Mouse (Mus musculus): Measurements from ENCODE around the gene Gm28051. TPM values are rescaled to one million over a fixed set of nuclear protein-coding genes. Genes with fewer than 3 reads are reported as not detected.

The Gm28051 gene
- polyA plus RNA-seq, 1 experiment from 2014 or later = not detected

- Histone ChIP-seq H3K36me3 (ENCODE audit: control insufficient read depth, insufficient read depth, low read length) (0 out of 2 replicates have a peak, but pooled peaks cover 12% of the 10 kb centered on the region), H3K9ac (ENCODE audit: low read depth, low read length) (no peak overlapping the region), H3K4me2 (ENCODE audit: low read depth, low read length) (peak overlapping the region; percentile 74), H3K9me3 (ENCODE audit: control insufficient read depth, low read length) (no peaks in the 10 kb centered on the region), H3K4me3 (ENCODE audit: low read depth, low read length) (peak overlapping the region; percentile 64), H3K4me1 (ENCODE audit: control insufficient read depth, insufficient read depth, low read length) (peaks cover 13% of the 10 kb centered on the region), H3K27me3 (replicated peaks; ENCODE audit: control insufficient read depth, insufficient read depth, low read length) (no peaks in the 10 kb centered on the region), H3K27ac (replicated peaks; ENCODE audit: low read depth, low read length) (no peak overlapping the region)
- no peak for ATAC-seq (ENCODE audit: low read depth)
- 84% methylated on average over 7 of the region's 7 CpGs for WGBS
- DNase-seq (ENCODE audit: low spot score) = no peak
These were observed 1.3 kb downstream of the Gm28051 start for GRCm38 (mm10) chr12:102756304-102756703.

GRCm38 (mm10) chr12:102748256-102748655, 9.3 kb downstream of the Gm28051 start:
- DNase-seq (ENCODE audit: low spot score) (no peak), ATAC-seq (ENCODE audit: low read depth) (no peak)
- Histone ChIP-seq H3K4me2 (ENCODE audit: low read depth, low read length) (no peak overlapping the region), H3K9ac (ENCODE audit: low read depth, low read length) (no peak overlapping the region), H3K27me3 (replicated peaks; ENCODE audit: control insufficient read depth, insufficient read depth, low read length) (no peaks in the 10 kb centered on the region), H3K27ac (replicated peaks; ENCODE audit: low read depth, low read length) (no peak overlapping the region), H3K36me3 (ENCODE audit: control insufficient read depth, insufficient read depth, low read length) (peaks cover 11% of the 10 kb centered on the region; the same call in 1 of the 2 replicates), H3K4me1 (ENCODE audit: control insufficient read depth, insufficient read depth, low read length) (peaks cover 6% of the 10 kb centered on the region; the same call in 1 of the 2 replicates), H3K9me3 (ENCODE audit: control insufficient read depth, low read length) (no peaks in the 10 kb centered on the region), H3K4me3 (ENCODE audit: low read depth, low read length) (no peak overlapping the region)
- 77% methylated on average over 3 of the region's 3 CpGs for WGBS

- DNase-seq (ENCODE audit: low spot score) = no peak
These were observed 12.7 kb downstream of the Gm28051 start for GRCm38 (mm10) chr12:102744839-102745238.

GRCm38 (mm10) chr12:102743589-102744574, 13.7 kb downstream of the Gm28051 start, which contains the start of the genes Moap1 and Tmem251:
Gene Moap1 (minus strand): TSS chr12:102743661.
Gene Tmem251 (plus strand): TSS chr12:102743762.
- under 1% methylated on average over 18 of the region's 63 CpGs for WGBS
- ATAC-seq (ENCODE audit: low read depth) = peak; percentile 98

More at GRCm38 (mm10) chr12:102744839-102745238, 12.7 kb downstream of the Gm28051 start:
- Histone ChIP-seq H3K9ac (ENCODE audit: low read depth, low read length) (0 out of 2 replicates have a peak overlapping the region, but pooled peaks have one; percentile 90), H3K27ac (replicated peaks; ENCODE audit: low read depth, low read length) (no peak overlapping the region), H3K36me3 (ENCODE audit: control insufficient read depth, insufficient read depth, low read length) (peaks cover 5% of the 10 kb centered on the region; the same call in 1 of the 2 replicates), H3K4me2 (ENCODE audit: low read depth, low read length) (peak overlapping the region; percentile 53; the same call in 1 of the 2 replicates), H3K9me3 (ENCODE audit: control insufficient read depth, low read length) (no peaks in the 10 kb centered on the region), H3K4me1 (ENCODE audit: control insufficient read depth, insufficient read depth, low read length) (peaks cover 6% of the 10 kb centered on the region; the same call in 1 of the 2 replicates), H3K27me3 (replicated peaks; ENCODE audit: control insufficient read depth, insufficient read depth, low read length) (no peaks in the 10 kb centered on the region), H3K4me3 (ENCODE audit: low read depth, low read length) (peak overlapping the region; percentile 82)
- WGBS = 50% methylated on average over 6 of the region's 6 CpGs
- no peak for ATAC-seq (ENCODE audit: low read depth)

GRCm38 (mm10) chr12:102743036-102743588, 14.5 kb downstream of the Gm28051 start:
- H3K9me3 ChIP-seq (ENCODE audit: control insufficient read depth, low read length) = no peaks in the 10 kb centered on the region
- peak; percentile 56 for ATAC-seq (ENCODE audit: low read depth)
- H3K27me3 ChIP-seq (replicated peaks; ENCODE audit: control insufficient read depth, insufficient read depth, low read length) = no peaks in the 10 kb centered on the region

More at GRCm38 (mm10) chr12:102743589-102744574, 13.7 kb downstream of the Gm28051 start, which contains the start of the genes Moap1 and Tmem251:
- Histone ChIP-seq H3K4me3 (ENCODE audit: low read depth, low read length) (peak within 1 kb of the TSS; percentile 82), H3K4me1 (ENCODE audit: control insufficient read depth, insufficient read depth, low read length) (peaks cover 6% of the 10 kb centered on the region; the same call in 1 of the 2 replicates), H3K36me3 (ENCODE audit: control insufficient read depth, insufficient read depth, low read length) (peaks cover 5% of the 10 kb centered on the region; the same call in 1 of the 2 replicates), H3K9ac (ENCODE audit: low read depth, low read length) (peak within 1 kb of the TSS; percentile 90), H3K27me3 (replicated peaks; ENCODE audit: control insufficient read depth, insufficient read depth, low read length) (no peaks in the 10 kb centered on the region), H3K27ac (replicated peaks; ENCODE audit: low read depth, low read length) (peak within 1 kb of the TSS; percentile 90), H3K4me2 (ENCODE audit: low read depth, low read length) (peak within 1 kb of the TSS; percentile 53), H3K9me3 (ENCODE audit: control insufficient read depth, low read length) (no peaks in the 10 kb centered on the region)
- peak; percentile 94 for DNase-seq (ENCODE audit: low spot score)

GRCm38 (mm10) chr12:102742056-102742455, 15.5 kb downstream of the Gm28051 start:
- no peak overlapping the region for H3K4me2 ChIP-seq (ENCODE audit: low read depth, low read length)
- no peaks in the 10 kb centered on the region for H3K9me3 ChIP-seq (ENCODE audit: control insufficient read depth, low read length)
- no peaks in the 10 kb centered on the region for H3K27me3 ChIP-seq (replicated peaks; ENCODE audit: control insufficient read depth, insufficient read depth, low read length)
- no peak overlapping the region for H3K27ac ChIP-seq (replicated peaks; ENCODE audit: low read depth, low read length)
- H3K4me3 ChIP-seq (ENCODE audit: low read depth, low read length) = no peak overlapping the region
- no peak for ATAC-seq (ENCODE audit: low read depth)
- 0 out of 2 replicates have a peak, but pooled peaks cover 1% of the 10 kb centered on the region for H3K36me3 ChIP-seq (ENCODE audit: control insufficient read depth, insufficient read depth, low read length)
- 89% methylated on average over 7 of the region's 7 CpGs for WGBS
- DNase-seq (ENCODE audit: low spot score) = no peak
- H3K9ac ChIP-seq (ENCODE audit: low read depth, low read length) = no peak overlapping the region
- peaks cover 6% of the 10 kb centered on the region; the same call in 1 of the 2 replicates for H3K4me1 ChIP-seq (ENCODE audit: control insufficient read depth, insufficient read depth, low read length)

More at GRCm38 (mm10) chr12:102743036-102743588, 14.5 kb downstream of the Gm28051 start:
- no peak for DNase-seq (ENCODE audit: low spot score)
- Histone ChIP-seq H3K27ac (replicated peaks; ENCODE audit: low read depth, low read length) (peak overlapping the region; percentile 90), H3K36me3 (ENCODE audit: control insufficient read depth, insufficient read depth, low read length) (peaks cover 5% of the 10 kb centered on the region; the same call in 1 of the 2 replicates), H3K9ac (ENCODE audit: low read depth, low read length) (peak overlapping the region; percentile 90), H3K4me2 (ENCODE audit: low read depth, low read length) (peak overlapping the region; percentile 53), H3K4me1 (ENCODE audit: control insufficient read depth, insufficient read depth, low read length) (peaks cover 6% of the 10 kb centered on the region; the same call in 1 of the 2 replicates), H3K4me3 (ENCODE audit: low read depth, low read length) (peak overlapping the region; percentile 82)
- under 1% methylated on average over 23 of the region's 33 CpGs for WGBS

- H3K4me3 ChIP-seq (ENCODE audit: low read depth, low read length) = no peak overlapping the region
- no peaks in the 10 kb centered on the region for H3K36me3 ChIP-seq (ENCODE audit: control insufficient read depth, insufficient read depth, low read length)
- ATAC-seq (ENCODE audit: low read depth) (no peak), DNase-seq (ENCODE audit: low spot score) (no peak)
- H3K27ac ChIP-seq (replicated peaks; ENCODE audit: low read depth, low read length) = no peak overlapping the region
- peaks cover 6% of the 10 kb centered on the region; the same call in 1 of the 2 replicates for H3K4me1 ChIP-seq (ENCODE audit: control insufficient read depth, insufficient read depth, low read length)
- no peaks in the 10 kb centered on the region for H3K27me3 ChIP-seq (replicated peaks; ENCODE audit: control insufficient read depth, insufficient read depth, low read length)
- H3K4me2 ChIP-seq (ENCODE audit: low read depth, low read length) = no peak overlapping the region
- no peak overlapping the region for H3K9ac ChIP-seq (ENCODE audit: low read depth, low read length)
- 67% methylated on average over 3 of the region's 3 CpGs for WGBS
- no peaks in the 10 kb centered on the region for H3K9me3 ChIP-seq (ENCODE audit: control insufficient read depth, low read length)
These were observed 17.3 kb downstream of the Gm28051 start for GRCm38 (mm10) chr12:102740285-102740684.

- no peaks in the 10 kb centered on the region for H3K36me3 ChIP-seq (ENCODE audit: control insufficient read depth, insufficient read depth, low read length)
- DNase-seq (ENCODE audit: low spot score) = no peak
- no peak overlapping the region for H3K4me2 ChIP-seq (ENCODE audit: low read depth, low read length)
- ATAC-seq (ENCODE audit: low read depth) = no peak
- H3K27me3 ChIP-seq (replicated peaks; ENCODE audit: control insufficient read depth, insufficient read depth, low read length) = no peaks in the 10 kb centered on the region
- 76% methylated on average over 5 of the region's 5 CpGs for WGBS
- H3K9me3 ChIP-seq (ENCODE audit: control insufficient read depth, low read length) = no peaks in the 10 kb centered on the region
- no peak overlapping the region for H3K27ac ChIP-seq (replicated peaks; ENCODE audit: low read depth, low read length)
- no peak overlapping the region for H3K9ac ChIP-seq (ENCODE audit: low read depth, low read length)
- H3K4me1 ChIP-seq (ENCODE audit: control insufficient read depth, insufficient read depth, low read length) = peaks cover under 1% of the 10 kb centered on the region; the same call in 1 of the 2 replicates
- H3K4me3 ChIP-seq (ENCODE audit: low read depth, low read length) = no peak overlapping the region
These were observed 18.5 kb downstream of the Gm28051 start for GRCm38 (mm10) chr12:102739096-102739495.

Data from embryonic facial prominence, embryonic 14.5 days (tissue).